Mouse (Mus musculus) limb, embryonic 13.5 days (tissue): Measurements from ENCODE around the gene Trim54. TPM values are rescaled to one million over a fixed set of nuclear protein-coding genes. Genes with fewer than 3 reads are reported as not detected.

Source experiments
- ATAC-seq: fragments of 200-750 bp; cut with Nextera tagmentation; 2 replicates; pipeline ENCODE4 v1.8.0; 2017; ENCODE audit warnings: low read depth, moderate number of reproducible peaks, moderate TSS enrichment; ENCODE audit not compliant: low FRiP score
- H3K27ac ChIP-seq: fragments of 300-500 bp; sonication (generic); 2 replicates; pipeline ENCODE4 v1.5.1; 2015; ENCODE audit warnings: inconsistent platforms, mild to moderate bottlenecking, moderate library complexity
- H3K27me3 ChIP-seq: fragments of 300-500 bp; sonication (generic); 2 replicates; pipeline ENCODE4 v1.6.1; 2015; ENCODE audit warnings: mild to moderate bottlenecking, inconsistent platforms
- H3K36me3 ChIP-seq: fragments of 300-500 bp; sonication (generic); 2 replicates; pipeline ENCODE4 v1.6.1; 2015; ENCODE audit warnings: inconsistent platforms, mild to moderate bottlenecking, moderate library complexity
- H3K4me1 ChIP-seq: fragments of 300-500 bp; sonication (generic); 2 replicates; pipeline ENCODE4 v1.6.1; 2015; ENCODE audit warnings: inconsistent platforms
- H3K4me2 ChIP-seq: fragments of 300-500 bp; sonication (generic); replicated peaks from 2 replicates; pipeline ENCODE4 v1.6.1; 2015; ENCODE audit warnings: inconsistent platforms, mild to moderate bottlenecking, moderate library complexity
- H3K4me3 ChIP-seq: fragments of 300-500 bp; sonication (generic); 2 replicates; pipeline ENCODE4 v1.5.1; 2015; ENCODE audit warnings: moderate library complexity, mild to moderate bottlenecking, inconsistent platforms
- H3K9ac ChIP-seq: fragments of 300-500 bp; sonication (generic); 2 replicates; pipeline ENCODE4 v1.6.1; 2015; ENCODE audit warnings: mild to moderate bottlenecking, inconsistent platforms
- H3K9me3 ChIP-seq: fragments of 300-500 bp; sonication (generic); 2 replicates; pipeline ENCODE4 v1.6.1; 2016; ENCODE audit warnings: inconsistent platforms
- WGBS: fragments of 180-500 bp; shearing (Covaris S2); methylation state at CpG from one replicate; pipeline ENCODE4 v1.1.7; 2015; 5-methylcytosine and 5-hydroxymethylcytosine counted together
- polyA plus RNA-seq: library from polyadenylated mRNA; unstranded; fragments of >200 nt; fragmentation: Nextera tagmentation; extraction: Ambion mirVana; gene quantifications from 2 replicates; pipeline ENCODE4 v1.2.1, GENCODE M21; 2015

The Trim54 gene
- polyA plus RNA-seq, 1 experiment from 2014 or later, result 7.2 TPM

DNA sequence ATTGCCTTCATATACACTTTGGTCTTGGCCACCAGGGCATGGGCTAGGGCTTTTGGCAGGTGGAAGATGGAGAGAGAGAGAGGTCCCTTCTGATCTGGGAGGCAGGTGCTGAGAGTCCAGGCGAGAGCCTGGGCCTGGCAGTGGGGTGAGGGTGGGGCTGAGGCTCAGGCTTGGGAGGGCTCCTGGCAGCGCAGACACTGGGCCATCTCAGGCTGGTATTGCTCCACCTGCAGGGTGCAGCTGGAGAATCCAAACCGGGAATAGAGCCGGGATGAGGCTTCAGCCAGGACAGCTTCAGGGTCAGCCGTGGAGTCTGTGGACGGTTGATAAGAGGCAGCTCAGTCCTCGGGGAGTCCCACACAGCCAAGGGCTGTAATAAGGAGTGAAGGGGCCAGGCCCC, 29.9 kb upstream of the Trim54 start:
- no peak overlapping the region for H3K9ac ChIP-seq
- H3K4me3 ChIP-seq, result no peak overlapping the region
- no peaks in the 10 kb centered on the region for H3K36me3 ChIP-seq
- H3K4me2 ChIP-seq, result no peak overlapping the region
- WGBS, result 35% methylated on average over 7 of the region's 7 CpGs
- ATAC-seq, result no peak
- no peak overlapping the region for H3K27ac ChIP-seq
- peaks cover 8% of the 10 kb centered on the region for H3K4me1 ChIP-seq
- H3K9me3 ChIP-seq, result no peaks in the 10 kb centered on the region
- H3K27me3 ChIP-seq, result peaks cover 74% of the 10 kb centered on the region

DNA sequence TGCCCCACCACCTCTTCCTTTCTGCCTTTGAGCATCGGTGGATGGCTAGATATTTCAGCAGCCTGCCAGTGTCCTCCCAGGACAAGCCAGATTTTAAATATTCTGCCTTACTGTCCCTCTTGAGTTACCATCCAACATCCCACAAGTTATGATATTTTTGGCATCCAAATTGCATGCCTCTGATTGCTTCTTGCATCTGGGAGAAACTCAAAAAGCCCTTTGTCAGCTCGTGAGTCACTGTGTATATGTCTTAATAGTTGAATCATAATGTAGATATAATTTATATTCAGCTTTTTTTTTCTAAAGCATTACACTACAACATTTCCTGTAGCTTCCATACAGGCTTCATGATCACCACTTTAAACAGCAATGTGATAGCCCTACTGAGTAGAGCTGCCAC, 29.4 kb upstream of the Trim54 start:
- Histone ChIP-seq H3K4me2 (no peak overlapping the region), H3K27me3 (peaks cover 78% of the 10 kb centered on the region), H3K9me3 (no peaks in the 10 kb centered on the region), H3K4me1 (peaks cover 9% of the 10 kb centered on the region), H3K9ac (no peak overlapping the region), H3K4me3 (no peak overlapping the region), H3K27ac (no peak overlapping the region), H3K36me3 (no peaks in the 10 kb centered on the region)
- WGBS, result 78% methylated on average over 2 of the region's 2 CpGs
- ATAC-seq, result no peak

DNA sequence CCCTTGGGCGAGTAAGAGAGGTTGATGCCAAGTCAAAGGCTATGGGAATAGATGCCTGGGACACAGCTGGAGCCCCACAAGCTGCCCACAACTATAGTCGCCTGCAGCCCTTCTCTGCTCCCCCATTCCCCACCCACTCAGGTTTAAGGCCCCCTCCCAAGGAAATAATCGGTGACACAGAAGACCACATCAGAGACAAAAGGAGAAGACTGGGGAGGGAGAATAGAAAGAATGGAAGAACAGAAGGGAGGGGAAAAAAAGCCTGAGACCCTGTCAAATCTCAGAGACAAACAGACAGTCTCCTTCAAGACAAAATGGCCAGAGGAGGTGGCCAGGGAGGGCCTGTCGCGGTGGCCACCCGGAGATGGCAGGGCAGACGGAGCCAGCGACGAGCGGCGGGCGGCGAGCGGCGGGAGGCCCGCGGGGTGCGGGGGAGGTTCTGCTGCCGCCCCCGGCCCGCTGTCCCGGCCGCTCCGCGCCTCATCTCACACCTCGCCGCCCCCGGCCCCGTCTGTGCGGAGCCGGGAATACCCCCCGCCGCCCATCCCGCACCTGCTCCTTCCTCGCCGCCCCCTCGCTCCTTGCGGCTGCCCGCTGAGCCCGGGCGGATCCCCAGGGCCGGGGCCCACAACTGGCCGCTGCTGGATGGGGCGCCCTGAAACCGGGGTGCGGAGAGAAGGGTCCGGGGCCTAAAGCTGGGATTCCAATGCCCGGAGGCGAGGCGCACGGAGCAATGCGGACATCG, 24.1 kb upstream of the Trim54 start:
- Histone ChIP-seq H3K4me2 (peak overlapping the region; percentile 79), H3K9me3 (no peaks in the 10 kb centered on the region), H3K9ac (peak overlapping the region; percentile 63), H3K27ac (no peak overlapping the region), H3K4me3 (peak overlapping the region; percentile 48), H3K4me1 (peaks cover 34% of the 10 kb centered on the region), H3K27me3 (peaks cover 100% of the 10 kb centered on the region), H3K36me3 (no peaks in the 10 kb centered on the region)
- no peak for ATAC-seq
- 1% methylated on average over 44 of the region's 53 CpGs for WGBS

DNA sequence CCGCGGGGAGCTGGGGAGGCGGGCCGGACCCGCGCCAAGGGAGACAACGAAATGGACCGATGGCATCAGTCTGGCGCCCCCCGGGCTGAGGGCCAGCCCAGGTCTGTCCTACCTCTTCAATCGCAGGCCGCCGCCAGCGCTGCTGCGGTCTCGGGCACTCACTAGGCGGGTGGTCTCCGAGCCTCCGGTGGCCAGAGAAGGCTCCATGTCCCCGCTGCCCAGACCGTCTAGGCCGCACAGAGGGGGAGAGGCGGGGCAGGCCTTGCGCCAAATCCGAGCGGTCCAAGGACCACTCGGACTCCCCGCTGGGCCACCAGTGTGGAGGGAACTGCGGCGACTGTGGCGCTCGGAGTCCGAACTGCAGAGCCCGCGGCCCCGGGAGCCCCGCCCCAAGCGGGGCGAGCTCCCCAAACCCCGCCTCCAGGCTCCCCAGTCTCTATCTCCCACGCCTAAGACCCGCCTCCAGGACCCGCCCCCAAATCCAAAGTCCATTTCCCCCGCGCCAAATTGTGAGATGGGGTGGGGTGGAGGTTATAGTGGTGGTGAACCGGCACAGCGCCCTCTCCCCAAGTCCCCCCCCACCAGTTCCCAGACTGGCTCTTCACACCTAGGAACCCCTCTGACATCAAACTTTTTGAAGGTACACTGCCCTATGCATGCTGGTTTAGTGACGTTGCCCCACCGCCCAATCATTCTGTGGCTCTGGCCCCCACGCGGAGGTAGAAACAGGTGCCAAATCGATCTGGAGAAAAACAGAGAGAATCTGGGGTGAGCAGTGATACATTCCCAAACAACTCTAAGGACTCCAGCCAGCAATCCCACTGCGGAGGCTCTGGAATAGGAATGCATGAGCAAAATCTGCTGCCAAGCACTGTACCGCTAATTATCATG, 23.1 kb upstream of the Trim54 start:
- peak; percentile 43; the same call in 1 of the 2 replicates for ATAC-seq
- Histone ChIP-seq H3K4me2 (peak overlapping the region; percentile 79), H3K9ac (peak overlapping the region; percentile 63), H3K4me1 (peaks cover 34% of the 10 kb centered on the region), H3K27ac (no peak overlapping the region), H3K27me3 (peaks cover 100% of the 10 kb centered on the region), H3K9me3 (no peaks in the 10 kb centered on the region), H3K36me3 (no peaks in the 10 kb centered on the region), H3K4me3 (peak overlapping the region; percentile 48)
- under 1% methylated on average over 52 of the region's 54 CpGs for whole genome bisulfite sequencing

DNA sequence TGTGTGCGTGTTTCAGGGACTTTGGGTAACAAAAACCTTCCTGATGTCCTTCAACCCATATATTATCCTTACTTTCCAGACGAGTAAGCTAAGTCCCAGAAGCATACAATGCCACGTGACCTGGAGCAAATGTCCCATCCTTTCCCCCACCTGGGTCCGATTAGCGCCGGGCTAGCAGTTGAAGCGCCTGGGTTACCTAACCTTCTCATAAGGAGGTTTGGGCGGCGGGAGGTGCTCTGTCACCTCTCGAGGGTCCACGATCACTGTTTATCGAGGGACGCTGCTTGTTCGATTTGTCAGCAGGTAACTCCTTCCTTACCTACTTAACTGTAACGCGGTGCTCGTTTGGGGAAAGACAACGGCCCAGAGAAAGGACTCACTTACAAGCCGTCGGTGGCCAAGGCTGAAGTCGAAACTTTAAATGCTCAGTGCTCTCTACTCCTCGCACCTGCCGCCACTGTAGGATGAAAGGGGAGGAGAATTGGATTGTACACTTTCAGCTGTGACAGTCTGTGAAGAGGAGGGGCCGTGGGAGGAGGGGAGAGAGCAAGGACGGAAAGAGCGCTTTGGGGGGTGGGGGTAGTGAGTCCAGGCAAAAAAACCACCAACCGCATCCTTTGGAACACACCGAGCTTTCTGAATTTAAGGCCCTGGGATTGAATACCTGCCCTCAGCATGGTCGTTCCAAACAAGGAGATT, 22.3 kb upstream of the Trim54 start:
- peak overlapping the region; percentile 79 for H3K4me2 ChIP-seq
- peaks cover 100% of the 10 kb centered on the region for H3K27me3 ChIP-seq
- H3K4me3 ChIP-seq, result peak overlapping the region; percentile 23
- H3K36me3 ChIP-seq, result no peaks in the 10 kb centered on the region
- H3K4me1 ChIP-seq, result peaks cover 34% of the 10 kb centered on the region
- 3% methylated on average over 29 of the region's 29 CpGs for WGBS
- H3K9ac ChIP-seq, result no peak overlapping the region
- no peak for ATAC-seq
- no peaks in the 10 kb centered on the region for H3K9me3 ChIP-seq
- H3K27ac ChIP-seq, result no peak overlapping the region

- peaks cover 34% of the 10 kb centered on the region for H3K4me1 ChIP-seq
- H3K36me3 ChIP-seq, result no peaks in the 10 kb centered on the region
- under 1% methylated on average over 59 of the region's 59 CpGs for WGBS
- no peaks in the 10 kb centered on the region for H3K9me3 ChIP-seq
- H3K4me2 ChIP-seq, result peak overlapping the region; percentile 79
- H3K9ac ChIP-seq, result 0 out of 2 replicates have a peak overlapping the region, but pooled peaks have one; percentile 13
- no peak overlapping the region for H3K27ac ChIP-seq
- peak overlapping the region; percentile 23 for H3K4me3 ChIP-seq
- ATAC-seq, result no peak
- H3K27me3 ChIP-seq, result peaks cover 96% of the 10 kb centered on the region
Measured at GRCm38 (mm10) chr5:31094799-31095691, 21.5 kb upstream of the Trim54 start.

DNA sequence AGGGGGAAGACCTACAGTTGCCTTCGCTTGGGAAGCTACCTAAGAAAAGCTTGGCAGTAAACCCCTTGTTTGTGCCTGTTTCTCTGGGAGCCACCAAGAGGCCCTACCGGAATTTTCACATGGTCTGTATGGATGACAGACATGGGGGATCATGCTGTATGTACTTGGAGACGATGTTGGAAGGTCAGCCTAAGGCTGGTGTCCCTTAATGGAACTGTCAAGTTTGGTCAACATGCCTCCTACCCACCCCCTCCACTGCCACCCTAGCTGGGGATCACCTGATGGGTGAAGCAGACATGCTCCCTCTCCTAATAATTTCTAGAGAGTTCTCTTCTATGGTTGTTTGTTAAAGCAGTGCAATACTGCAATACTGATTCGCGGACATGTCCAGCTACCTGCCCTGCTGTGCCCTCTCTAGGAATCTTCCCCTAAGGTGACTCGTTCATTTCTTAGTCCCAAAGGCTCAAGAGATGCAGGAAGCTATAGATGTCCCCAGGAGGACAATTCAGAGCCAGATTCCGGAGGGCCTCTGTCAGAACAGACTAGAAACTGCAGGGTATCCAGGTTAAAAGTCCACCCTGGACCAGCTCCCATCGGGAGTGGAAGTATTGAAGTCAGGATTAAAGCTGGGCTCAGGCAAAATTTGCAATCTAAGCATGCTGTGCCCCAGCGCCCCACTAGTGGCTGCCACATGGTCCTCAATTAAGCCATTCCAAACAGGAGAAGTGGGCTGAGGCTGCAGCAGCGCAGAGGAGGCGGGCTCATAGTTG, 20.6 kb upstream of the Trim54 start:
- Histone ChIP-seq H3K4me3 (peak overlapping the region; percentile 23), H3K27me3 (peaks cover 90% of the 10 kb centered on the region), H3K9me3 (no peaks in the 10 kb centered on the region), H3K4me1 (peaks cover 34% of the 10 kb centered on the region), H3K36me3 (no peaks in the 10 kb centered on the region), H3K27ac (no peak overlapping the region), H3K9ac (no peak overlapping the region), H3K4me2 (peak overlapping the region; percentile 79)
- no peak for ATAC-seq
- WGBS, result 25% methylated on average over 11 of the region's 11 CpGs

- no peak for ATAC-seq
- no peak within 1 kb of the TSS for H3K27ac ChIP-seq
- H3K4me1 ChIP-seq, result no peaks in the 10 kb centered on the region
- no peaks in the 10 kb centered on the region for H3K36me3 ChIP-seq
- H3K4me3 ChIP-seq, result no peak within 1 kb of the TSS
- H3K27me3 ChIP-seq, result peaks cover 10% of the 10 kb centered on the region; the same call in 1 of the 2 replicates
- H3K4me2 ChIP-seq, result no peak within 1 kb of the TSS
- no peaks in the 10 kb centered on the region for H3K9me3 ChIP-seq
- no peak within 1 kb of the TSS for H3K9ac ChIP-seq
- WGBS, result 86% methylated on average over 9 of the region's 9 CpGs
Measured at GRCm38 (mm10) chr5:31105814-31106335, 10.6 kb upstream of the Trim54 start, which contains the start of gene Dnajc5g. Dnajc5g (plus strand) TSS chr5:31106285.

DNA sequence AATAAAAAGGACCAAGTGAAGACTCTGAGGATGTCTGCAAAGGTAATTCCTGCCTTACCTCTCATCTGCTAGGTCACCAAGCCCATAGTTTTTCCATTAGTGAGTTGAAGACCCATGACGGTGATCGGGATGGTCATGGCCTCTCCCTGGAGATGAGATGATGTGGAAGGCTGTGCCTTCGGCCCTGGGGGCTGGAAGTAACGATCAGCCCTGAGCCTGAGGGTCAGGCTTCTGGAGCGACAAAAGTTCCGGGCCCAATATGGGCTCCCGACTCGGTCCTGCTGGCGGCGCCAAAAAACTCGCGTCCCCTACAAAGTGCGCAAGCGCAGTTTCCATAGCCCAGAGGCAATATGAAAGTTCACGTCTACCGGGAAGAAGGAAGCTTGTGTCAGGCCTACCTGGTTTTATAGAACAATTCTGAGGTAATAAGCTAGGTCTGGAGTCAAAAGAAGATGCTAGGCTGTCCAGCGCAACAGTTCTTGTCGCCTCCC, 8.5 kb upstream of the Trim54 start, which contains the start of gene Slc30a3:
Gene Slc30a3 (minus strand): TSS at position 238 of the 491 bp plus-strand sequence.
- Histone ChIP-seq H3K4me1 (no peaks in the 10 kb centered on the region), H3K9ac (no peak within 1 kb of the TSS), H3K27me3 (peaks cover 17% of the 10 kb centered on the region; the same call in 1 of the 2 replicates), H3K4me2 (no peak within 1 kb of the TSS), H3K4me3 (no peak within 1 kb of the TSS), H3K36me3 (no peaks in the 10 kb centered on the region), H3K9me3 (no peaks in the 10 kb centered on the region), H3K27ac (no peak within 1 kb of the TSS)
- no peak for ATAC-seq
- WGBS, result 88% methylated on average over 18 of the region's 18 CpGs

DNA sequence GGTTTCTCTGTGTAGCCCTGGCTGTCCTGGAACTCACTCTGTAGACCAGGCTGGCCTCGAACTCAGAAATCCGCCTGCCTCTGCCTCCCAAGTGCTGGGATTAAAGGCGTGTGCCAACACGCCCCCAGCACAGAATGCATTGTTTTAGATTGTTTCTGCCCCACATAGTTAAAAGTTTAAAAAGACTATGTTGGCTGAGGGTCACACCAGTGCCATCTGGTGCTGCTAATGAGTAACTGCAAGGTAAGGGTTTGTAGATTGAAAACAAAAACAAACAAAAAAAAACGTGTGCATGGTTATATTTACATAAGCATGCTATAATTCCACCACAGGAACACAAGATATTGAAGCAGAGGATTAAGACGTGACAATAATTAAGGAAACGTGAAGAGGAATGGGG, 5.7 kb upstream of the Trim54 start:
- Histone ChIP-seq H3K4me2 (no peak overlapping the region), H3K27ac (no peak overlapping the region), H3K9me3 (peaks cover 6% of the 10 kb centered on the region; the same call in 1 of the 2 replicates), H3K4me1 (no peaks in the 10 kb centered on the region), H3K27me3 (peaks cover 12% of the 10 kb centered on the region; the same call in 1 of the 2 replicates), H3K9ac (no peak overlapping the region), H3K36me3 (no peaks in the 10 kb centered on the region), H3K4me3 (no peak overlapping the region)
- 33% methylated on average over 7 of the region's 7 CpGs for WGBS
- ATAC-seq, result no peak
